Mouse (Mus musculus) heart, embryonic 10.5 days (tissue): ENCODE data around the gene Srebf2. TPM values are rescaled to one million over a fixed set of nuclear protein-coding genes. Genes with fewer than 3 reads are reported as not detected.

Experiments used
- DNase-seq: peaks from one replicate; pipeline ENCODE4 v3.0.0-alpha.2; 2017; ENCODE audit warnings: low spot score
- H3K27ac ChIP-seq: fragments of 300-500 bp; sonication (generic); 2 replicates; pipeline ENCODE4 v1.5.1; 2016; ENCODE audit warnings: mild to moderate bottlenecking
- H3K27me3 ChIP-seq: fragments of 300-500 bp; sonication (generic); 2 replicates; pipeline ENCODE4 v1.6.1; 2016; ENCODE audit warnings: mild to moderate bottlenecking; ENCODE audit not compliant: poor library complexity, insufficient read depth, severe bottlenecking
- H3K36me3 ChIP-seq: fragments of 300-500 bp; sonication (generic); 2 replicates; pipeline ENCODE4 v1.6.1; 2016; ENCODE audit warnings: mild to moderate bottlenecking, moderate library complexity
- H3K4me1 ChIP-seq: fragments of 300-500 bp; sonication (generic); 2 replicates; pipeline ENCODE4 v1.6.1; 2016; ENCODE audit warnings: mild to moderate bottlenecking
- H3K4me3 ChIP-seq: fragments of 300-500 bp; sonication (generic); 2 replicates; pipeline ENCODE4 v1.5.1; 2016; ENCODE audit warnings: mild to moderate bottlenecking, moderate library complexity
- H3K9me3 ChIP-seq: fragments of 300-500 bp; sonication (generic); 2 replicates; pipeline ENCODE4 v1.6.1; 2016; ENCODE audit warnings: mild to moderate bottlenecking, moderate library complexity
- WGBS: fragments of 180-500 bp; shearing (Covaris S2); methylation state at CpG from one replicate; pipeline ENCODE4 v1.1.7; 2016; 5-methylcytosine and 5-hydroxymethylcytosine counted together
- polyA plus RNA-seq: library from polyadenylated mRNA; unstranded; fragments of >200 nt; fragmentation: Nextera tagmentation; extraction: Ambion mirVana; gene quantifications from 2 replicates; pipeline ENCODE4 v1.2.1, GENCODE M21; 2016

Gene Srebf2
- polyA plus RNA-seq, 1 experiment from 2014 or later = 129 TPM

GRCm38 (mm10) chr15:82172648-82173047, 25.7 kb downstream of the Srebf2 start:
- no peak for DNase-seq
- Histone ChIP-seq H3K9me3 (no peaks in the 10 kb centered on the region), H3K4me1 (peaks cover 28% of the 10 kb centered on the region), H3K36me3 (peaks cover 77% of the 10 kb centered on the region), H3K27ac (no peak overlapping the region), H3K4me3 (no peak overlapping the region), H3K27me3 (no peaks in the 10 kb centered on the region)
- WGBS = 87% methylated on average over 8 of the region's 8 CpGs

DNA sequence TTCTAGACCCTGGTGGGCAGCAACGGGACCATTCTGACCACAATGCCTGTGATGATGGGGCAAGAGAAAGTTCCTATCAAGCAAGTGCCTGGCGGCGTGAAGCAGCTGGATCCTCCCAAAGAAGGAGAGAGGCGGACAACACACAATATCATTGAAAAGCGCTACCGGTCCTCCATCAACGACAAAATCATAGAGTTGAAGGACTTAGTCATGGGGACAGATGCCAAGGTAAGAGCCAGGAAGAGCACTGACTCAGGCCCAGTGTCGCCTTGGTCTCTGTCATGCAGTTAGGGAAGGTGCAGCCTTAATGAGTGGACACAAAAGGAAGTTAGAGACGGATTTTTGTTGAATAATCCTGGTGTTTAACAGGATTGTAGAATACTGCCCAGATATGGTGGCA, 28.1 kb downstream of the Srebf2 start:
- Histone ChIP-seq H3K27me3 (no peaks in the 10 kb centered on the region), H3K36me3 (peaks cover 97% of the 10 kb centered on the region), H3K27ac (no peak overlapping the region), H3K9me3 (no peaks in the 10 kb centered on the region), H3K4me1 (peaks cover 12% of the 10 kb centered on the region), H3K4me3 (no peak overlapping the region)
- 96% methylated on average over 9 of the region's 9 CpGs for WGBS
- DNase-seq = no peak

GRCm38 (mm10) chr15:82177743-82178290, 30.8 kb downstream of the Srebf2 start:
- no peak for DNase-seq
- no peak overlapping the region for H3K4me3 ChIP-seq
- no peaks in the 10 kb centered on the region for H3K27me3 ChIP-seq
- peaks cover 6% of the 10 kb centered on the region; the same call in 1 of the 2 replicates for H3K4me1 ChIP-seq
- H3K27ac ChIP-seq = no peak overlapping the region
- H3K36me3 ChIP-seq = peaks cover 98% of the 10 kb centered on the region
- peaks cover 5% of the 10 kb centered on the region; the same call in 1 of the 2 replicates for H3K9me3 ChIP-seq
- WGBS = 91% methylated on average over 7 of the region's 7 CpGs

GRCm38 (mm10) chr15:82181131-82181530, 34.1 kb downstream of the Srebf2 start:
- H3K9me3 ChIP-seq = peaks cover 5% of the 10 kb centered on the region; the same call in 1 of the 2 replicates
- no peaks in the 10 kb centered on the region for H3K27me3 ChIP-seq
- 0 out of 2 replicates have a peak overlapping the region, but pooled peaks have one; percentile 12 for H3K27ac ChIP-seq
- no peak for DNase-seq
- H3K4me1 ChIP-seq = peaks cover 39% of the 10 kb centered on the region
- WGBS = 52% methylated on average over 5 of the region's 5 CpGs
- H3K36me3 ChIP-seq = peaks cover 95% of the 10 kb centered on the region
- H3K4me3 ChIP-seq = no peak overlapping the region

DNA sequence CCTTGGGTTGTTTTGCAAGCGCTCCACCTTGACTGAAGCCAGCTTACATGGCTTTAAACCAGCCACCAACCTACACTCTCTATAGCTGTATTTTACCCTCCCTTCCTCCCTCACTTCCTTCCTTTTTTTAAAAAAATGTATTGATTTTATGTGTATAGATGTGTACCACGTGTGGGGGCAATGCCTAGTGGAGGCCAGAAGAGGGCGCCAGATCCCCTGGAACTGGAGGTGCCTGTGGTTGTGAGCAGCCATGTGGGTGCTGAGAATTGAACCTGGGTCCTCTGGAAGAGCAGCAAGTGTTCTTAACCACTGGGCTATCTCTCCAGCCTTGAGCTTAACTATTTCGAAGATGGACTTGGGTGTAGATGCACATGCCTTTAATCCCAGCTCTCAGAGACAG, 35.3 kb downstream of the Srebf2 start:
- H3K9me3 ChIP-seq = peaks cover 5% of the 10 kb centered on the region; the same call in 1 of the 2 replicates
- H3K4me3 ChIP-seq = no peak overlapping the region
- no peaks in the 10 kb centered on the region for H3K27me3 ChIP-seq
- 97% methylated on average over 4 of the region's 4 CpGs for WGBS
- H3K36me3 ChIP-seq = peaks cover 91% of the 10 kb centered on the region
- peaks cover 50% of the 10 kb centered on the region for H3K4me1 ChIP-seq
- H3K27ac ChIP-seq = no peak overlapping the region
- no peak for DNase-seq

DNA sequence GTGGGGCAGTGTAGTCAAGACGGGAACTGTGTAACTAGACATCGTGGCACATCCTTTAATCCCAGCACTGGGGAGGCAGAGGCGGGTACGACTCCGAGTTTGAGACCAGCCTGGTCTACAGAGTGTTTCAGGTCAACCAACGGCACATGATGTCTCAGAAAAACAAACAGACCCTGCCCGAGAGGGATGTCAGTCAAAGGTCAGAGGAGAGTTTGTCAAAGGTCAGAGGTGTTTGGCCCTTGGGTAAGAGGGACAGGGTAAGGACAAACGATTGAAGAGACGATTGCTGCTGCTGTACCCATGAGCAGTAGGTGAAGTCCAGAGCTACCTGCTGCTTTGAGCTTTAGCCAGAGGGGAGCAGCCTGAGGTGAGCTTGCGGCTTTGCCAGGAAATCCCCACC, 36.6 kb downstream of the Srebf2 start:
- Histone ChIP-seq H3K27me3 (no peaks in the 10 kb centered on the region), H3K36me3 (peaks cover 91% of the 10 kb centered on the region), H3K9me3 (peaks cover 5% of the 10 kb centered on the region; the same call in 1 of the 2 replicates), H3K27ac (peak overlapping the region; percentile 81), H3K4me1 (peaks cover 51% of the 10 kb centered on the region), H3K4me3 (peak overlapping the region; percentile 31; the same call in 1 of the 2 replicates)
- DNase-seq = no peak
- WGBS = 60% methylated on average over 10 of the region's 10 CpGs

- Histone ChIP-seq H3K27ac (peak overlapping the region; percentile 81), H3K9me3 (peaks cover 5% of the 10 kb centered on the region; the same call in 1 of the 2 replicates), H3K36me3 (peaks cover 91% of the 10 kb centered on the region), H3K4me3 (0 out of 2 replicates have a peak overlapping the region, but pooled peaks have one; percentile 31), H3K27me3 (no peaks in the 10 kb centered on the region), H3K4me1 (peaks cover 51% of the 10 kb centered on the region)
- WGBS = 28% methylated on average over 7 of the region's 7 CpGs
- peak; percentile 95 for DNase-seq
Measured at GRCm38 (mm10) chr15:82184183-82184582, 37.2 kb downstream of the Srebf2 start.

DNA sequence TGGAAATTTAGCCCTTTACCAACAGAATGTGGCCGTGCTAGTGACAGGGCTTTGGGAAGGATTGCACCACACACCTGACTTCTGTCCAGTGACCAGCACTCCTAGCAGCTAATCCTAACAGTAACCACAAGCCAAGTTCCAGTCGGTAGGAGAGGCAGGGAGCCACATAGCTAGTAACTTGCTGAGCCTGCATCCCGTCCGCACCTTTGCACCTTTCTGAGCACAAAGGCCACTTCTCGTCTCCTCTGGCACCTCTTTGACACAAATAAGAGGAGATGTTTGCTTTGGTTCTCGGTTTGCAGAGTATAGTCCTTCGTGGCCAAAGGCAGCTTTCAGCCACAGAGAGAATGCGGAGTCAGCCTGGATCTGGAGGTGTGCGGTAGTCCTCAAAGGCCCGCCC, 37.7 kb downstream of the Srebf2 start:
- Histone ChIP-seq H3K27ac (peak overlapping the region; percentile 81; the same call in 1 of the 2 replicates), H3K9me3 (peaks cover 5% of the 10 kb centered on the region; the same call in 1 of the 2 replicates), H3K27me3 (no peaks in the 10 kb centered on the region), H3K36me3 (peaks cover 91% of the 10 kb centered on the region), H3K4me1 (peaks cover 55% of the 10 kb centered on the region), H3K4me3 (no peak overlapping the region)
- DNase-seq = no peak
- WGBS = 79% methylated on average over 10 of the region's 10 CpGs

GRCm38 (mm10) chr15:82185062-82185783, 38.2 kb downstream of the Srebf2 start:
- H3K4me3 ChIP-seq = no peak overlapping the region
- H3K36me3 ChIP-seq = peaks cover 91% of the 10 kb centered on the region
- H3K27ac ChIP-seq = peak overlapping the region; percentile 81
- peaks cover 5% of the 10 kb centered on the region; the same call in 1 of the 2 replicates for H3K9me3 ChIP-seq
- WGBS = 76% methylated on average over 14 of the region's 14 CpGs
- DNase-seq = no peak
- peaks cover 59% of the 10 kb centered on the region for H3K4me1 ChIP-seq
- H3K27me3 ChIP-seq = no peaks in the 10 kb centered on the region

GRCm38 (mm10) chr15:82186131-82186530, 39.1 kb downstream of the Srebf2 start:
- no peaks in the 10 kb centered on the region for H3K27me3 ChIP-seq
- H3K9me3 ChIP-seq = peaks cover 5% of the 10 kb centered on the region; the same call in 1 of the 2 replicates
- peak overlapping the region; percentile 81; the same call in 1 of the 2 replicates for H3K27ac ChIP-seq
- peak; percentile 92 for DNase-seq
- H3K4me1 ChIP-seq = peaks cover 54% of the 10 kb centered on the region
- H3K36me3 ChIP-seq = peaks cover 87% of the 10 kb centered on the region
- WGBS = 18% methylated on average over 14 of the region's 14 CpGs
- H3K4me3 ChIP-seq = no peak overlapping the region

- Histone ChIP-seq H3K27ac (peak overlapping the region; percentile 81), H3K4me1 (peaks cover 53% of the 10 kb centered on the region)
- 74% methylated on average over 5 of the region's 5 CpGs for WGBS
Measured at GRCm38 (mm10) chr15:82186931-82187330, 40.0 kb downstream of the Srebf2 start.

GRCm38 (mm10) chr15:82187401-82187800, 40.4 kb downstream of the Srebf2 start:
- Histone ChIP-seq H3K9me3 (no peaks in the 10 kb centered on the region), H3K4me3 (no peak overlapping the region), H3K36me3 (peaks cover 84% of the 10 kb centered on the region), H3K27ac (peak overlapping the region; percentile 81), H3K27me3 (no peaks in the 10 kb centered on the region), H3K4me1 (peaks cover 55% of the 10 kb centered on the region)
- DNase-seq = no peak
- WGBS = 89% methylated on average over 4 of the region's 4 CpGs

More at GRCm38 (mm10) chr15:82186931-82187330, 40.0 kb downstream of the Srebf2 start:
- Histone ChIP-seq H3K27me3 (no peaks in the 10 kb centered on the region), H3K9me3 (peaks cover 3% of the 10 kb centered on the region; the same call in 1 of the 2 replicates), H3K4me3 (0 out of 2 replicates have a peak overlapping the region, but pooled peaks have one; percentile 9), H3K36me3 (peaks cover 84% of the 10 kb centered on the region)
- DNase-seq = no peak

- no peak for DNase-seq
- no peaks in the 10 kb centered on the region for H3K27me3 ChIP-seq
- H3K36me3 ChIP-seq = peaks cover 84% of the 10 kb centered on the region
- peaks cover 60% of the 10 kb centered on the region for H3K4me1 ChIP-seq
- H3K4me3 ChIP-seq = no peak overlapping the region
- no peaks in the 10 kb centered on the region for H3K9me3 ChIP-seq
- 0 out of 2 replicates have a peak overlapping the region, but pooled peaks have one; percentile 13 for H3K27ac ChIP-seq
- WGBS = 90% methylated on average over 1 of the region's 1 CpGs
Measured at GRCm38 (mm10) chr15:82187924-82188323, 40.9 kb downstream of the Srebf2 start.
